ENCODE assay signal across 29 mouse cellular contexts in genomic region chr15:99917264-99917663, GRCm38 (mm10). TPM values are rescaled to one million over a fixed set of nuclear protein-coding genes. Genes with fewer than 3 reads are reported as not detected.
A peak's percentile ranks its signal among the peaks of the same experiment; 100 is the strongest.
DNase-seq lines count a peak whose midpoint lies in the region; ATAC-seq lines count a peak whose summit lies in the region.
"Had no signal": no experiment of that assay in that cellular context is flagged by ENCODE, and none has a peak within 500 bp of the region (broad histone marks: within the 10 kb centered on the region; RNA-seq: fewer than 3 reads in every experiment).

No protein-coding gene starts in this region.

- no peaks in the 10 kb centered on the region for H3K9me3 ChIP-seq in intestine, embryonic 16.5 days (ENCODE audit: control insufficient read depth, low read length)
- H3K9me3 ChIP-seq in liver, embryonic 12.5 days (replicated peaks) = no peaks in the 10 kb centered on the region
- no peaks in the 10 kb centered on the region for H3K9me3 ChIP-seq in stomach, embryonic 14.5 days (ENCODE audit: control insufficient read depth, low read depth, low read length)
- H3K9me3 ChIP-seq in forebrain, embryonic 15.5 days = no peaks in the 10 kb centered on the region
- H3K9me3 ChIP-seq: forebrain, embryonic 13.5 days; hindbrain, embryonic 10.5 days; hindbrain, embryonic 15.5 days; lung, embryonic 15.5 days; neural tube, embryonic 12.5 days had no signal

- no peak overlapping the region for H3K4me2 ChIP-seq in intestine, embryonic 16.5 days (ENCODE audit: low read depth, low read length)
- no peak overlapping the region for H3K4me2 ChIP-seq in liver, embryonic 12.5 days
- H3K4me2 ChIP-seq in stomach, embryonic 14.5 days (replicated peaks; ENCODE audit: low read depth, low read length) = no peak overlapping the region
- H3K4me2 ChIP-seq in forebrain, embryonic 15.5 days (replicated peaks) = no peak overlapping the region
- H3K4me2 ChIP-seq: forebrain, embryonic 13.5 days; hindbrain, embryonic 15.5 days; lung, embryonic 15.5 days; midbrain, embryonic 11.5 days; neural tube, embryonic 12.5 days had no signal

- DNase-seq in kidney, adult 11 months = no peak
- no peak for DNase-seq in T-cell, adult 2 months (ENCODE audit: low spot score)
- no peak for DNase-seq in spleen, adult 18-20 months
- DNase-seq: adrenal gland, postnatal 14 days; cerebellum, adult 11 months; cerebellum, adult 9-10 months; cerebellum, postnatal 36 days; heart, postnatal 14 days; kidney, postnatal 14 days; right cerebral cortex, adult 18-20 months; thymus, adult 18-20 months; thymus, postnatal 25 days had no signal

- no peak overlapping the region for H3K9ac ChIP-seq in intestine, embryonic 16.5 days (ENCODE audit: low read depth, low read length)
- H3K9ac ChIP-seq in liver, embryonic 12.5 days = no peak overlapping the region
- H3K9ac ChIP-seq in stomach, embryonic 14.5 days (replicated peaks; ENCODE audit: low read depth, low read length) = no peak overlapping the region
- H3K9ac ChIP-seq in forebrain, embryonic 15.5 days (replicated peaks) = no peak overlapping the region
- H3K9ac ChIP-seq: forebrain, embryonic 13.5 days; hindbrain, embryonic 15.5 days; lung, embryonic 15.5 days; neural tube, embryonic 12.5 days had no signal

- H3K27ac ChIP-seq in intestine, embryonic 16.5 days (ENCODE audit: low read length) = no peak overlapping the region
- H3K27ac ChIP-seq in liver, embryonic 12.5 days = no peak overlapping the region
- no peak overlapping the region for H3K27ac ChIP-seq in stomach, embryonic 14.5 days (ENCODE audit: low read length)
- no peak overlapping the region for H3K27ac ChIP-seq in forebrain, embryonic 15.5 days (replicated peaks)
- H3K27ac ChIP-seq: forebrain, embryonic 13.5 days; hindbrain, embryonic 10.5 days; hindbrain, embryonic 15.5 days; lung, embryonic 15.5 days; neural tube, embryonic 12.5 days had no signal

- peaks cover 6% of the 10 kb centered on the region; the same call in 1 of the 2 replicates for H3K4me1 ChIP-seq in intestine, embryonic 16.5 days (ENCODE audit: control insufficient read depth, insufficient read depth, low read length)
- H3K4me1 ChIP-seq in liver, embryonic 12.5 days = 0 out of 2 replicates have a peak, but pooled peaks cover 2% of the 10 kb centered on the region
- H3K4me1 ChIP-seq in stomach, embryonic 14.5 days (ENCODE audit: control insufficient read depth, insufficient read depth, low read length) = no peaks in the 10 kb centered on the region
- no peaks in the 10 kb centered on the region for H3K4me1 ChIP-seq in forebrain, embryonic 15.5 days
- H3K4me1 ChIP-seq: forebrain, embryonic 13.5 days; hindbrain, embryonic 15.5 days; lung, embryonic 15.5 days; neural tube, embryonic 12.5 days had no signal

- H3K4me3 ChIP-seq in intestine, embryonic 16.5 days (ENCODE audit: low read length) = no peak overlapping the region
- H3K4me3 ChIP-seq in liver, embryonic 12.5 days = no peak overlapping the region
- no peak overlapping the region for H3K4me3 ChIP-seq in stomach, embryonic 14.5 days (ENCODE audit: low read depth, low read length)
- H3K4me3 ChIP-seq in forebrain, embryonic 15.5 days = no peak overlapping the region
- H3K4me3 ChIP-seq: forebrain, embryonic 13.5 days; hindbrain, embryonic 10.5 days; hindbrain, embryonic 15.5 days; lung, embryonic 15.5 days; myocyte; neural tube, embryonic 12.5 days had no signal

- peak; percentile 86 for ATAC-seq in intestine, embryonic 16.5 days
- peak; percentile 51 for ATAC-seq in liver, embryonic 12.5 days
- peak; percentile 74 for ATAC-seq in stomach, embryonic 14.5 days (ENCODE audit: insufficient number of reproducible peaks, insufficient read depth, low FRiP score, low read depth)
- no peak for ATAC-seq in forebrain, embryonic 15.5 days (replicated peaks)
- ATAC-seq: forebrain, embryonic 13.5 days; inflammation-experienced regulatory T-cells, adult 6 months; midbrain, embryonic 16.5 days; Patski had no signal

- no peaks in the 10 kb centered on the region for H3K27me3 ChIP-seq in intestine, embryonic 16.5 days (replicated peaks; ENCODE audit: control insufficient read depth, insufficient read depth, low read length)
- no peaks in the 10 kb centered on the region for H3K27me3 ChIP-seq in liver, embryonic 12.5 days (replicated peaks)
- no peaks in the 10 kb centered on the region for H3K27me3 ChIP-seq in stomach, embryonic 14.5 days (ENCODE audit: control insufficient read depth, insufficient read depth, low read length)
- H3K27me3 ChIP-seq in forebrain, embryonic 15.5 days = no peaks in the 10 kb centered on the region
- H3K27me3 ChIP-seq: forebrain, embryonic 13.5 days; hindbrain, embryonic 15.5 days; lung, embryonic 15.5 days; neural tube, embryonic 12.5 days; Patski had no signal

- WGBS in intestine, embryonic 16.5 days = 57% methylated on average over 3 of the region's 3 CpGs
- WGBS in liver, embryonic 12.5 days (ENCODE audit: insufficient replicate concordance) = 50% methylated on average over 3 of the region's 3 CpGs
- 66% methylated on average over 3 of the region's 3 CpGs for WGBS in stomach, embryonic 14.5 days
- WGBS in forebrain, embryonic 15.5 days = 83% methylated on average over 3 of the region's 3 CpGs

- no peaks in the 10 kb centered on the region for H3K36me3 ChIP-seq in intestine, embryonic 16.5 days (ENCODE audit: control insufficient read depth, insufficient read depth, low read length)
- no peaks in the 10 kb centered on the region for H3K36me3 ChIP-seq in liver, embryonic 12.5 days
- H3K36me3 ChIP-seq in stomach, embryonic 14.5 days (ENCODE audit: control insufficient read depth, insufficient read depth, low read length) = no peaks in the 10 kb centered on the region
- no peaks in the 10 kb centered on the region for H3K36me3 ChIP-seq in forebrain, embryonic 15.5 days
- H3K36me3 ChIP-seq: hindbrain, embryonic 10.5 days; hindbrain, embryonic 15.5 days; lung, embryonic 15.5 days; neural tube, embryonic 12.5 days had no signal

RNA-seq across cellular contexts. Expression of gene Lima1, which starts 42.0 kb away (rescaled TPM):
- 105 and 112 TPM in 2 replicates for polyA plus RNA-seq in intestine, embryonic 16.5 days (2015; fragmentation: Nextera tagmentation; extraction: Ambion mirVana)
- polyA plus RNA-seq in liver, embryonic 12.5 days (2016; fragmentation: Nextera tagmentation; extraction: Ambion mirVana) = 10.6 and 11.0 TPM in 2 replicates
- 69.4 and 78.0 TPM in 2 replicates for polyA plus RNA-seq in stomach, embryonic 14.5 days (2014; fragmentation: Nextera tagmentation; extraction: Ambion mirVana)
- 37.9 and 38.4 TPM in 2 replicates for polyA plus RNA-seq in forebrain, embryonic 15.5 days (2015; fragmentation: Nextera tagmentation; extraction: Ambion mirVana)

RNA-seq across cellular contexts. Expression of gene Fam186a, which starts 49.6 kb away (rescaled TPM):
- not detected in 2 replicates for polyA plus RNA-seq in intestine, embryonic 16.5 days (2015; fragmentation: Nextera tagmentation; extraction: Ambion mirVana)
- polyA plus RNA-seq in liver, embryonic 12.5 days (2016; fragmentation: Nextera tagmentation; extraction: Ambion mirVana) = not detected in 2 replicates
- not detected in 2 replicates for polyA plus RNA-seq in stomach, embryonic 14.5 days (2014; fragmentation: Nextera tagmentation; extraction: Ambion mirVana)
- not detected in 2 replicates for polyA plus RNA-seq in forebrain, embryonic 15.5 days (2015; fragmentation: Nextera tagmentation; extraction: Ambion mirVana)
- polyA plus RNA-seq: embryonic facial prominence, embryonic 11.5 days; forebrain, embryonic 13.5 days; heart, embryonic 14.5 days; hindbrain, embryonic 10.5 days; hindbrain, embryonic 15.5 days; inflammation-experienced regulatory T-cells, adult 6 months; kidney, embryonic 14.5 days; lung, embryonic 15.5 days; midbrain, embryonic 11.5 days; midbrain, embryonic 16.5 days; neural tube, embryonic 12.5 days; Patski had no signal

RNA-seq across cellular contexts. Expression of gene Larp4, which starts 52.6 kb away (rescaled TPM):
- polyA plus RNA-seq in intestine, embryonic 16.5 days (2015; fragmentation: Nextera tagmentation; extraction: Ambion mirVana) = 42.8 and 43.8 TPM in 2 replicates
- polyA plus RNA-seq in liver, embryonic 12.5 days (2016; fragmentation: Nextera tagmentation; extraction: Ambion mirVana) = 33.1 TPM in 2 replicates
- polyA plus RNA-seq in stomach, embryonic 14.5 days (2014; fragmentation: Nextera tagmentation; extraction: Ambion mirVana) = 44.8 and 47.7 TPM in 2 replicates
- polyA plus RNA-seq in forebrain, embryonic 15.5 days (2015; fragmentation: Nextera tagmentation; extraction: Ambion mirVana) = 23.9 and 27.4 TPM in 2 replicates
